Mouse (Mus musculus) adrenal gland, adult 18-20 months (tissue): Measurements from ENCODE around the gene Galnt16. TPM values are rescaled to one million over a fixed set of nuclear protein-coding genes. Genes with fewer than 3 reads are reported as not detected.

Experiments
- DNase-seq, 2 experiments: peaks; one replicate each; pipeline ENCODE4 v3.0.0; 2021 to 2022; ENCODE audit warnings: low spot score in 2 of 2
- total RNA-seq, 2 experiments: library from RNA; stranded (reverse); gene quantifications; 1 replicate in 1 of 2; 2 replicates in 1 of 2; pipeline ENCODE4 v1.2.3; 2021

Galnt16 gene
- total RNA-seq, 2 experiments from 2014 or later, result 8.9 to 10.3 TPM

DNA sequence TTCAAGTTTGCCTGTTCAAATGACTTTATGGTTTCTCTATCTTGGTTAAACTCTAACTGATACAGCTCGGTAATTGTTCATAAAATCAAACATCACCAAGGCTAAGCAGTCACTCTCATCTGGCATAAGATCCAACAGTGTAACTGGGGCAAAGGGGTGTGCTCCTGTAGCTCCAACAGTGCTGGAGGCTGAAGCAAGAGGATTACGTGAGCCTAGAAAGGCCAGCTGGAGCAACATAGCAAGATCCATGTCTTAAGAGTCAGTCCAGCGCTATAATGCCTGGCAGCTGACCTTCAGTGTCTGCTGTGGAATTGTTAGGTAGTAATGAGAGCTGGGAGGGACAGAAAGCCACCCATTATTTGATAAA lies 136.6 kb downstream of the Galnt16 start:
- DNase-seq, result no peak

- DNase-seq, result no peak
These were observed 140.6 kb downstream of the Galnt16 start for GRCm38 (mm10) chr12:80658661-80659060.

GRCm38 (mm10) chr12:80662322-80662721 lies 144.2 kb downstream of the Galnt16 start:
- DNase-seq, result no peak

- DNase-seq, result no peak
These were observed 145.9 kb downstream of the Galnt16 start for GRCm38 (mm10) chr12:80663935-80664334.

- no peak for DNase-seq
These were observed 150.3 kb downstream of the Galnt16 start for GRCm38 (mm10) chr12:80668391-80668790.

GRCm38 (mm10) chr12:80673170-80673569 lies 155.1 kb downstream of the Galnt16 start:
- DNase-seq, result peak; percentile 34 to 40

Other genes with a start within 250 kb of the Galnt16 start
- 10 to 100 TPM; 30.6 to 33.7 TPM for gene Dcaf5, start 81.7 kb upstream of the Galnt16 start, total RNA-seq
- gene Exd2, start 55.2 kb upstream of the Galnt16 start, total RNA-seq, result 10 to 100 TPM; 20.5 to 22.3 TPM
- 10 to 100 TPM; 39.8 to 50.0 TPM for gene Slc39a9, start 125.6 kb downstream of the Galnt16 start, total RNA-seq
- gene Erh, start 126.1 kb downstream of the Galnt16 start, total RNA-seq, result 10 to 100 TPM; 41.4 to 54.2 TPM
- not detected for gene Plekhd1, start 174.3 kb downstream of the Galnt16 start, total RNA-seq
- gene Ccdc177, start 242.4 kb downstream of the Galnt16 start, total RNA-seq, result not detected